Mouse (Mus musculus) brown adipose tissue, adult 24 weeks (tissue): ENCODE results near the gene Eif4g3. TPM values are rescaled to one million over a fixed set of nuclear protein-coding genes. Genes with fewer than 3 reads are reported as not detected.

Experiments used
- H3K27ac ChIP-seq: fragments of 200-500 bp; replicated peaks from 2 replicates; pipeline ENCODE4 v1.5.1; 2012; ENCODE audit warnings: low read depth, mild to moderate bottlenecking, low read length
- H3K4me1 ChIP-seq: fragments of 200-500 bp; 2 replicates; pipeline ENCODE4 v1.6.1; 2012; ENCODE audit warnings: low read length, mixed read lengths; ENCODE audit not compliant: control insufficient read depth, insufficient read depth, insufficient read length
- H3K4me3 ChIP-seq: fragments of 200-500 bp; 2 replicates; pipeline ENCODE4 v1.5.1; 2012; ENCODE audit warnings: low read depth, mild to moderate bottlenecking, low read length, moderate library complexity; ENCODE audit not compliant: insufficient read depth
- polyA plus RNA-seq: library from polyadenylated mRNA; stranded (reverse); fragments of >200 nt; gene quantifications from 2 replicates; pipeline ENCODE4 v1.2.4, GENCODE M21; 2012; ENCODE audit not compliant: missing spikeins, insufficient read depth, insufficient read length

Gene Eif4g3
- polyA plus RNA-seq, 1 experiment, result 18.6 TPM

GRCm38 (mm10) chr4:138003909-138004610 lies 11.2 kb downstream of the Eif4g3 start:
- H3K27ac ChIP-seq, result no peak overlapping the region

DNA sequence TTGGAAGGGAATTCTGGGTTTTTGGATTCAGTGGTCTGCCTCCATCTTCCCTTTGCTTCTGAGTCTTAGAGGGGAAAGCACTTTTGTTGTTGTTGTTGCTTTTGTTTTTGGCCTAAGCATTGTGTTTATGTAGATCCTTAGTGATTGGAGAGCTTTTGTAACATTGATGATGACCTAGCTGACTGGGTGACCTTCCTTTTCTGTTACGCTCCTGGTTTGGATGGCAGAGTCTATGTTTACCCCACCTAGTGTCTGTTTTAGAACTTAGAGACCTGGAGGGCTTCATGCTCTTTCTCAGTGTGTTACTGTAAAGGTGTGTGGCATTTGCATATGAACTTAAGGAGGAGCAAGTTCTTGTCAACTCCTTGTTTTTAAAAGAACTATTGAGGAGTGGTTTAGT lies 13.0 kb downstream of the Eif4g3 start:
- Histone ChIP-seq H3K4me1 (peaks cover 2% of the 10 kb centered on the region; the same call in 1 of the 2 replicates), H3K4me3 (no peak overlapping the region), H3K27ac (no peak overlapping the region)

More at GRCm38 (mm10) chr4:138003909-138004610, 11.2 kb downstream of the Eif4g3 start:
- peaks cover 2% of the 10 kb centered on the region; the same call in 1 of the 2 replicates for H3K4me1 ChIP-seq
- no peak overlapping the region for H3K4me3 ChIP-seq

GRCm38 (mm10) chr4:138006951-138007613 lies 14.3 kb downstream of the Eif4g3 start:
- no peak overlapping the region for H3K4me3 ChIP-seq
- no peak overlapping the region for H3K27ac ChIP-seq
- no peaks in the 10 kb centered on the region for H3K4me1 ChIP-seq

DNA sequence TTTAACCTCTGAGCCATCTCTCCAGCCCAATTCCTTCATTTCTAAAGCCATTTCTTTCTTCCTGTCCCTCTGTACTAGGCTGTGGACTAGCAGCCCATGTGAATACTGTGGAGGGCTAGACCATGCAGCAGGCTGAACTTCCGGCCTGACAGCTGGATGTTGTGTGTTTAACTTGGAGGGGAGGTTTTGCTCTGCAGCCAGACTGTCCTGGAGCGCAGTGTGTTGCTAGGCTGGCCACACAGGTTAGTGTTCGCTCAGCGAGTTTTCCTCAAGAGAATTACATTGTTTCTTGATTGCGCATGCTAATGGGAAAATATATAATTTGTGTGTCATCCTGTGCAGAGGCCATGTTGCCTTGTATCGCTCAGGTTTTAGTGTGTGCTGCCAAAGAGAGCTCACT lies 15.8 kb downstream of the Eif4g3 start:
- no peak overlapping the region for H3K27ac ChIP-seq
- H3K4me3 ChIP-seq, result no peak overlapping the region
- no peaks in the 10 kb centered on the region for H3K4me1 ChIP-seq

DNA sequence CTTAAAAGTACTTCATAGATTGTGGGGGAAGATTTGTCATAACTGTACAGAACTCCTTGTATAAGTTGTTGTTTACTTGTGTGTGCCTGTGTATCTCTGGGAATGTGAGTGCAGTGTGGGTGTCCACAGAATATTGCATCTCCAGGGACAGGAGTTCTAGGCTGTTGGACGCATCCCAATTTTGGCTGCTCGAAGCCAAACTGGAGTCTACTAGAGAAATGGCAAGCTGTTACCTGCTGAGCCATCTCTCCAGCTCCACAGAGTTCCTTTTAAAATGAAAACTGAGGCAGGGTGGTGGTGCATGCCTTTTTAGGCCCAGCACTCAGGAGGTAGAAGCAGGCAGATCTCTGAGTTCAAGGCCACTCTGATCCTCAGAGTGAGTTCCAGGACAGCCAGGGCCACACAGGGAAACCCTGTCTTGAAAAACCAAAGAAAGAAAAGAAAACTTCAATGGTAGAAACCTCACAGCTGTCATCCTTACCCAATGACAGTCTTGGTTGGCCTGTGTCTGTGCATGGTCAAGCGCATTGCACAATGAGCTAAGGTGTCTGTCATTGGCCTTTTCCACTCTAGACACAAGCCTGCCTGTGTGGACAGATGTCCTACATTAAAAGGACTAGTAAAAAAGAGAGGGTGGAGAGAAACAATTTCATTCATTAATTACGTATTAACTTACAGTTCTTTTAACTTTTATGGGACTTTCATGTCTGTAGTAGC lies 17.1 kb downstream of the Eif4g3 start:
- Histone ChIP-seq H3K27ac (no peak overlapping the region), H3K4me1 (no peaks in the 10 kb centered on the region), H3K4me3 (no peak overlapping the region)

GRCm38 (mm10) chr4:138013723-138014479 lies 21.1 kb downstream of the Eif4g3 start:
- no peak overlapping the region for H3K27ac ChIP-seq
- H3K4me1 ChIP-seq, result no peaks in the 10 kb centered on the region
- H3K4me3 ChIP-seq, result no peak overlapping the region

- Histone ChIP-seq H3K4me1 (no peaks in the 10 kb centered on the region), H3K27ac (no peak overlapping the region), H3K4me3 (no peak overlapping the region)
These were observed 23.1 kb downstream of the Eif4g3 start for GRCm38 (mm10) chr4:138015966-138016365.

GRCm38 (mm10) chr4:138017085-138017637 lies 24.3 kb downstream of the Eif4g3 start:
- H3K4me3 ChIP-seq, result no peak overlapping the region
- no peak overlapping the region for H3K27ac ChIP-seq

GRCm38 (mm10) chr4:138018011-138018410 lies 25.2 kb downstream of the Eif4g3 start:
- Histone ChIP-seq H3K4me1 (no peaks in the 10 kb centered on the region), H3K27ac (no peak overlapping the region), H3K4me3 (no peak overlapping the region)

More at GRCm38 (mm10) chr4:138017085-138017637, 24.3 kb downstream of the Eif4g3 start:
- no peaks in the 10 kb centered on the region for H3K4me1 ChIP-seq

DNA sequence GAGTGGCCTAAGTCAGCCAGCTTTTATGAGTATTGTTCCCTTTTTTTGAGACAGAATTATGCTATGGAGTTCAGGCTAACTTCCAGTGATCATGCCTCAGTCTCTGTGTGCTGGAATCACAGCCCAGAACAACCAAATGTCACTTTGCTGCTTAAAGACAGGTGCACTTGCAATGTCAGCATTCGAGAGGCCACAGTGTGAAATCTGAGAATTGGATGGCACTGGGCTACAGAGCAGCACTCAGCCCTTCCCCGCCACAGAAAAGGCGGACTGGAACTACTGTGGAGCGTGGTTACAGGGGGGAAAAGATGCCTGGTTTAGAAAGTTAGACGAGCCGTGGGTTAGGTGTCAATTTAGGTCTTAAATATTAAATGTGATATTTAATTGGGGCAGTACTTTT lies 27.4 kb downstream of the Eif4g3 start:
- Histone ChIP-seq H3K27ac (no peak overlapping the region), H3K4me3 (no peak overlapping the region), H3K4me1 (peaks cover 2% of the 10 kb centered on the region; the same call in 1 of the 2 replicates)

DNA sequence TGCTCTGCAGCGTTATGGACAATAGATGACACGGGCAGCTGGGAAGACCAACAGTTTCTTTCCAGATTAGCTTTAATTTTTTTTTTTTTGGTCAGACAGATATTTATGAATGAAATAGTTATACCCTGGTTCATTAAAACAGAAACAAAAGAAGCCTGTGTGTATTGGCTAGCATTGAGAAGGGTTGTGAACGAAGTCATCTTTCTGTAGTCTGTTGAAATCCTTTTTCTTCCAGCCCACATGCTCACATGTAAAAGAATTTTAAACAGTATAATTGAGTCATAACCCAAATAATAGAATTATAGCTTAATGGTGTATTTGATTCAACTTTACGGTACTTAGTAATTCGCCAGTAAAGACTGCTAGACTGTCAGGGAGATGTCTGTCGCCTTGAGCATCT lies 28.8 kb downstream of the Eif4g3 start:
- Histone ChIP-seq H3K27ac (no peak overlapping the region), H3K4me3 (no peak overlapping the region), H3K4me1 (peaks cover 2% of the 10 kb centered on the region; the same call in 1 of the 2 replicates)

- no peak overlapping the region for H3K4me3 ChIP-seq
- H3K27ac ChIP-seq, result no peak overlapping the region
- H3K4me1 ChIP-seq, result peaks cover 2% of the 10 kb centered on the region; the same call in 1 of the 2 replicates
These were observed 29.9 kb downstream of the Eif4g3 start for GRCm38 (mm10) chr4:138022761-138023160.

- peaks cover 2% of the 10 kb centered on the region; the same call in 1 of the 2 replicates for H3K4me1 ChIP-seq
- no peak overlapping the region for H3K4me3 ChIP-seq
- H3K27ac ChIP-seq, result no peak overlapping the region
These were observed 30.7 kb downstream of the Eif4g3 start for GRCm38 (mm10) chr4:138023403-138024100.

DNA sequence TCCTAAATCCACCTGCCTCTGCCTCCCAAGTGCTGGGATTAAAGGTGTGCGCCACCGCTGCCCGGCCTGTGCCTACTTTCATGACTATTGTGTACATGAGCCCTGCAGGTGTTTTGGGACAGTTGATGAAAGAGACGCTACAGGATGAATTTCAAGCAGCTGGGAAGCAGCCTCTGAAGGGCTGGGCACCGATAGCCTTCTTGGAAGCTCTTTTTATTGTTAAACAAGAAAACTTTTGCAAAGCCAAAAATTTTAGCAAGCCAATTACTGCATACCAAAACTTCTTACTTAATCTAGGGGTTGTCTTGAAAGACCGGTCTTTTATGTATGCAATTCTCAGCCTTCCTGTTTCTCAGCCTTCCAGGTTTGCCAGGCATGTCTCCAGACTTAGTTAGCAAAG lies 36.3 kb downstream of the Eif4g3 start:
- Histone ChIP-seq H3K4me3 (no peak overlapping the region), H3K27ac (no peak overlapping the region)

More for the DNA sequence above, 36.3 kb downstream of the Eif4g3 start:
- no peaks in the 10 kb centered on the region for H3K4me1 ChIP-seq
